Mouse (Mus musculus): ENCODE results near the gene Arhgap4.

The Arhgap4 gene

GRCm38 (mm10) chrX:73921823-73922549 is at the start of gene Arhgap4, which contains the start of gene Naa10:
Gene Arhgap4 (minus strand): TSS chrX:73921870.
Gene Naa10 (minus strand): TSS chrX:73921944.
- peak; percentile 72 to 83 for DNase-seq

- DNase-seq, result no peak
Observed at GRCm38 (mm10) chrX:73970781-73971180, 49.1 kb upstream of the Arhgap4 start.

DNA sequence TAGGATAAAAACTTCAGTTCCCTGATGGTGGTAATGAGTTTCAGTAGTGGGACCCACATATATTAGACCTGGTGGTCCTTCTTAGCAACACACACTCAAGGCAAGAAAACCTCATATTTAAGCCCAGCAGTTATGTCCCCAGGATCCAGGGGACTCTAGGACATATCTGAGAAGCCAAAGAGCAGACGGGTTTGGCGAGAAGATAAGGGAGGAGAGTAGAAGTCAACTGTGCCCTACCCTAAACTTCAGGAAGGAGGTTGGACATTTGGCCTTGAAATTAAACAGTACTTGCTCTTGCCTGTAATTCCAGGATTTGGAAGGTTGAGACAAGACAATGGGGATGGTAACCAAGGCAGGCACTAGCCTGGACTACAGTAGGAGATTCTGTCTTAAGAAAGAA is 48.1 kb upstream of the Arhgap4 start:
- no peak for DNase-seq

- no peak for DNase-seq
Observed at GRCm38 (mm10) chrX:73969167-73969566, 47.5 kb upstream of the Arhgap4 start.

DNA sequence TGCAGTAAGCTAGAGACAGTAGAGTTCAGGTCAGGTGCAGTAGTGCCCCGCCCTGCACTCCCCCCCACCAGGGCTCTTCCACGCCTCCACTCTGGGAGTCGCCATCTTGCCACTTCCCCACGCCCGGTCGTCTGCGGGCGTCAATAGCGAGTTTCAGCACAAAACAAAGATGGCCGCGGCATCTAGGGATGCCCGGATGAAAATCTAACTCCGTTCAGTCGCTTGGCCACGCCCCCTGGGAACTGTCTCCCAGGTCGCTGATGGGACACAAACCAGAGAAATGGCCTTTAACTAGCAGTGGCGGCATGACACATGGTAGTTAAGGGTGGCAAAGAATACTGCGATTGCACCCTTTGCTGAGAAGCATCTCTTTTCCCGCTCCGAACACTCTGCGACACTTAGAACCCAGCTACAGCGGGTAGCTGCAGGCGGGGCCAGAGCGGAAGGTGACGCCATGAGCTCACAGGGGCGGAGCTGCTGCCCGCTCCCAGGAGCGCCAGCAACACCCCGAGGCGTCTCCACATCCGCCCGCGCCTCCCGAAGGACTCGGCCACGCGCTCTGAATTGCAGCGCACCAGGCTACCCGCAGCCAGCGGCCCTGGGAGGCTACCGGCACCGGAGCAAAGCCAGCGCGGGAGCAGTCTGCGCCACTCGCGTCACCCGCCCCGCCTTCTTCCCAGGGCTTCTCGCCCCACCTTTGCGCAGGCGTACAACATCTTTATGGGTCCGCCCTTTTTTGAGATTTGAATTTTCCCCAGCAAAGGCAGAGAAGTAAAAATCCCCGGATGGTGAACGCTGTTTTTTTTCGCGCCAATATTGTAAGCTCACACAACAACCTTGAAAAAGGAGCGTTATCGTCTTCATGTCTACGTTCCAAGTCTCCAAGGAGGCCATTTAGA is 45.8 kb upstream of the Arhgap4 start:
- peak; percentile 80 to 88 for DNase-seq

GRCm38 (mm10) chrX:73966248-73967176 is 44.8 kb upstream of the Arhgap4 start, which contains the start of gene Hcfc1:
Gene Hcfc1 (minus strand): TSS chrX:73966357.
- peak; percentile 85 to 89 for DNase-seq

- peak; percentile 70 to 82 for DNase-seq
Observed at GRCm38 (mm10) chrX:73965307-73965706, 43.6 kb upstream of the Arhgap4 start.

GRCm38 (mm10) chrX:73964363-73964762 is 42.7 kb upstream of the Arhgap4 start:
- peak; percentile 22 to 47 for DNase-seq

DNA sequence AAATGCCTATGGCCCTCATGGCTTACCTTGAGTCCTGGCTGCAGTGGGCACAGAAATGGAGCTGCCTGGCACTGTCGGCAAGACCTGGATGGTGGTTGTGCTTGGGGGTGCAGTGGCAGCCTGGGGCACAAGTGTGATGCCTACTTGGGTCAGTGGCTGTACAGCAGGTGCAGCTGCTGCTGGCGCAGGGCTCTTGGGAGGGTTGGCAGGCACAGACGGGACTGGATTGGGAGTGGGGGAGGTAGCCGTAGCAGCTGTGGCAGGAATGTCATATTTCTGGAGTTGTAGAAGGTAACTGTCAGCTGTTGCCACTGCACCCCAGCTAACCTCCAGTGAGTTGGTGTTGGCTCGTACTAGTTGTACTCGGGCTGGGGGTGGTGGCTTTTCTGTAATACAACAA is 33.3 kb upstream of the Arhgap4 start:
- no peak for DNase-seq

GRCm38 (mm10) chrX:73952603-73953002 is 30.9 kb upstream of the Arhgap4 start:
- no peak for DNase-seq

DNA sequence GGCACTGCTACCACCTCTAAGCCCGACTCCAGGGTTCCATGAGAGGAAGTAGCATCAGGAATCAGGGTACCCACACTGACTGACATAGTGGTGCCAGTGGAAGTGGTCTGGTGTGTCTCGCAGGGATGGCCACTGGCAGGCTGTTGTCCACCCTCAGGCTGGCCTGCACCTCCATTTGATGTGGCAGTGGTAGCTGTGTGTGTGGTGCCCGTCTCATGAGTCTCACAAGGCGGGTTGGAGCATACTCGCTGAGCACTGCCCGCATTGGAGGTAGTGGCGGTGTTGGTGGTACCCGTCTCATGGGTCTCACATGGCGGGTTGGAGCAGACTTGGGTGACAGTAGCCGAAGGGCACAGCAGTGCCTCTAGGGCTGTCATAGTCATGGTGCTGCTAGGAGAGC is 27.7 kb upstream of the Arhgap4 start:
- DNase-seq, result peak in 1 of 2 experiments; percentile 14

DNA sequence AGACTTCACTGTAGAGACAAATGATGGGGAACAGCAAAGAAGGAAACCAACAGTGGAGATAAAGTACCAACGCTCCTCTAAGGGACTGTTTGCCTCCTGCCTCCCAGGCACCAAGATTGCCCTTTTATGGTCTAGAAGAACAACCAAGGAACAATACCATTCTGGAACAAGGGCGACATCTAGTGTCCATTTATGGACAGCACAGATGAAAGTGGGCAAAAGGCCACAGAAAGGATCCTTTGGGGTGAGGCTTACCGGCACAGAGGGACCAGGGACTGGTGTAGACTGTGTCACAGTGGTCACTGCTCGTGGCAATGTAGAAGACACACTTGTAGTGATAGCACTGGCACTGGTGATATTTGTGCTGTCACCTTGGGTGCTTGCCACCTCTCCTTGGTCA is 27.0 kb upstream of the Arhgap4 start:
- DNase-seq, result peak; percentile 42 to 43

DNA sequence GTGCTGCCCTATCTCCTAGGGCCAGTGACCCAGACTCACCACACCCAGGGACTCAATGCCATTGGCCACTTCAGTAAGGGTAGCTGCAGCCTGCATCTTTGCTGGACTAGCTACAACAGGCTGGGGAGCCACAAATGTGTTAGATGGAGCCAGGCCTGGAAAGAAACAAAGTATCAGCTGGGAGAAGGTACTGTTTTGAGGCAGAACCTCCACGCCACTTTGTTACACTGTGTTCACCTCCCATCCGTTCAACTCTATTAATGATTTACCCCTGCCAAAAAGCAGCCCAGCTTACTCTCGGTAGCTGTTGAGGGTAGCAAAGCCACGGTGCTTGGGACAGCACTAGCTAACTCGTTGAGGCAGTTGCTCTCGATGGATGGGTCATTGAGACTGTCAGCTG is 25.2 kb upstream of the Arhgap4 start:
- no peak for DNase-seq

- no peak for DNase-seq
Observed at GRCm38 (mm10) chrX:73942294-73942693, 20.6 kb upstream of the Arhgap4 start.

DNA sequence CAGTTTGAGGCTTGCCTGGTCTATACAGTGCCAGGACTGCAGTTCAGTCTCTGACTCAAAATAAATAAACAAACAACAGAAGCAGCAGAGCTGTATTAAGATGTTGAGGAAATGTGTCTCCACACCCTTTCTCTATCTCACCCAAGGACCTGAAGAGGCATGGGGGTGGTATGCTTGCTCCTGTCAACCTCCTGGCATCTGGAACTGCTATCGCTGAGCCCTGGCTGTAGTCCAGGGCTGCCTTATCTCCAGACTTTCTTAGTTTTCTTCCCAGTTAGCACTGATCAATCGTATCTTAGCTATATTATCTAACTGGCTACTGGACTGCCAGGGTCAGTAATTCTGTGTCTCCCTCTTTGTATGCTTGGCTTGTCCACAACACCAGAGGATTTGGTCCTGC is 20.2 kb upstream of the Arhgap4 start:
- no peak for DNase-seq

- no peak for DNase-seq
Observed at GRCm38 (mm10) chrX:73931871-73932270, 10.2 kb upstream of the Arhgap4 start.

GRCm38 (mm10) chrX:73930402-73931062 is 8.9 kb upstream of the Arhgap4 start, which contains the start of gene Renbp:
Gene Renbp (minus strand): TSS chrX:73930850.
- DNase-seq, result peak; percentile 46 to 68

DNA sequence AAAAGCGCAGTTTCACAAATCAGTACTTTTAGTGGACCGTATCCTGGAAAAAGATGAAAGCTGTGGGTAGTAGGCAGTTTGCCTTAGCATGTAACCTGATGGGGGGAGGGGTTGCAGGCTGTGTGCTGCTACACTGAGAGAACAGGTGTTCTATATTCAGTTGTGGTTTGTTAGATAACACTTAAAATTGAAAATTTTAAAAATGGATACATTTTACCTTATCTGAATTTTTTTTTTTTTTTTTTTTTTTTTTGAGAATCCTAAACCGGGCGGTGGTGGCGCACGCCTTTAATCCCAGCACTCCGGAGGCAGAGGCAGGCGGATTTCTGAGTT is 846 bp upstream of the Arhgap4 start:
- peak; percentile 21 to 47 for DNase-seq

GRCm38 (mm10) chrX:73921285-73921822 is 316 bp downstream of the Arhgap4 start:
- DNase-seq, result no peak

- DNase-seq, result no peak
Observed at GRCm38 (mm10) chrX:73918631-73919030, 3.0 kb downstream of the Arhgap4 start.

DNA sequence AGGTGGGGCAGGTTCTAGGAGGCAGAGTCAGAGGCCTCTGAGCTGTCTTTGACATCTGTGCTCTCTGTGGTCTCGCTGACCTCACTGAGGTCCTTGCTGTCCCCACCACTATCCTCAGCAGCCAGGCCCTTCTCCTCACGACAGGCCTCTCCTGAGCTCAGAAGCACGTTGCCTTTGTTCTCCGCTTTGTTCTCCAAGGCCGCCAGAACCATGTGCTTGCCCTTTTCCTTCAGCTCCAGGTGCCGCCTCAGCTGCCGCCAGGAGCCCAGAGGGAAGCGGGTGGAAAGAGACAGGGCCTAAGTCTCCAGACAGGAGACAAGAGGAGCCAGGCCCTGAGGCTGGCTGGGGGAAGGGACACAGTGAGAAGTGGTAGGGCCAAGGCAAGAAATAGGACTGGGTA is 4.7 kb downstream of the Arhgap4 start:
- no peak for DNase-seq

Measured in thymus, postnatal 36 days (tissue).